Mouse (Mus musculus) brain, embryonic 14.5 days (tissue): Measurements from ENCODE around the gene Zfp948.

Source experiments
- CTCF ChIP-seq: fragments of 200-500 bp; IDR thresholded peaks from 2 replicates; pipeline ENCODE4 v1.5.1; 2012; ENCODE audit warnings: inconsistent platforms, mild to moderate bottlenecking, moderate library complexity, borderline replicate concordance; ENCODE audit not compliant: insufficient read depth, insufficient read length; ENCODE audit errors: extremely low read depth
- POLR2A ChIP-seq: fragments of 200-500 bp; IDR thresholded peaks from 2 replicates; pipeline ENCODE4 v1.6.1; 2012; ENCODE audit warnings: mild to moderate bottlenecking, inconsistent platforms, borderline replicate concordance; ENCODE audit not compliant: poor library complexity, insufficient read depth, insufficient read length, severe bottlenecking; ENCODE audit errors: extremely low read depth

- TF ChIP-seq POLR2A = no peak
- TF ChIP-seq CTCF = no peak
Observed at GRCm38 (mm10) chr17:21557831-21558230, 9.0 kb upstream of the Zfp948 start.
